10 mouse cellular contexts compared by ENCODE assay signal in the genomic region with DNA sequence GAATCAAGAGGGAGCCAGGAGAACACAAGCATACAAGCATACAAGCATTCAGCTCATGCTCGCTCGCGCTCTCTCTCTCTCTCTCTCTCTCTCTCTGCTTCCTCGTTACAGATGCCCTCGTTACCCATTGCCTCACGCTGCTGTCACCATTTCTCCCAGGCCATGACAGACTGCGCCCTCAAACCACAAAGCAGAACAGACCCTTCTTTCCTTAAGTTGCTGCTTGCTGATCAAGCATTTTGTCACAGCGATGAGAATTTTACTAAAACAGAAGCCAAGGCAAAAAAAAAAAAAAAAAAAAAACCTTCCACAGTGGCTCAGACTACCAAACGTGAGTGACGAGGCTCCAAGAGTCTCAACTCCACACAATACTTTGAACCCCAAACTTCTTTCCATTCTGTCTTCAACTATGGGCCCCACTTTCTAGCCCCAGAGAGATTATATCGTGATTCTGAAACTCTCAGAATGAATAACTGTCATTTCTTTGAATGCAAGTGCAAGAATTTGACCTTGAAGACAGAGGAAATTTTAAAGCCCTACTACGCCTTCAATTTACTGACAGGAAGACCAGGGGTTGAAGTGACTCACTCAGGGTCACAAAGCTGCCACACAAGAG. TPM values are rescaled to one million over a fixed set of nuclear protein-coding genes. Genes with fewer than 3 reads are reported as not detected.
DNase-seq lines count a peak whose midpoint lies in the region; TF ChIP-seq lines count a peak whose summit lies in the region.
"Had no signal": no experiment of that assay in that cellular context is flagged by ENCODE, and none has a peak within 500 bp of the region (broad histone marks: within the 10 kb centered on the region; RNA-seq: fewer than 3 reads in every experiment).

No protein-coding gene starts in this region.

- H3K27me3 ChIP-seq in kidney, adult 2 months (replicated peaks; ENCODE audit: control insufficient read depth, insufficient read depth, low read length): no peaks in the 10 kb centered on the region
- H3K27me3 ChIP-seq: stomach, embryonic 15.5 days had no signal

- TF ChIP-seq CTCF in kidney, adult 2 months (conservative IDR thresholded peaks at IDR 0.05; ENCODE audit: insufficient read depth, insufficient read length, low read depth, low read length): no peak

- no peak overlapping the region for H3K4me3 ChIP-seq in kidney, adult 2 months (ENCODE audit: insufficient read depth, low read depth, low read length)
- H3K4me3 ChIP-seq: stomach, embryonic 15.5 days had no signal

- H3K36me3 ChIP-seq in kidney, adult 2 months (ENCODE audit: control insufficient read depth, insufficient read depth, low read length): no peaks in the 10 kb centered on the region
- H3K36me3 ChIP-seq: stomach, embryonic 15.5 days had no signal

- H3K4me1 ChIP-seq in kidney, adult 2 months (ENCODE audit: control insufficient read depth, insufficient read depth, low read length): peaks cover 52% of the 10 kb centered on the region

- 63% methylated on average over 12 of the region's 12 CpGs for WGBS in kidney, adult 2 months

- no peak for TF ChIP-seq POLR2A in kidney, adult 2 months (IDR thresholded peaks at IDR 0.05; ENCODE audit: low read depth, low read length)

- no peak for DNase-seq in kidney, adult 2 months
- no peak for DNase-seq in kidney, adult 11 months
- DNase-seq in T-cell, adult 2 months (ENCODE audit: low spot score): peak; percentile 50
- DNase-seq in induced T-regulatory cell, adult 2 months (ENCODE audit: low read depth): peak; percentile 92
- peak; percentile 72 for DNase-seq in naive thymus-derived CD4-positive, alpha-beta T cell, adult 2 months (ENCODE audit: low read depth)
- DNase-seq in urinary bladder, postnatal 14 days (ENCODE audit: low spot score): no peak
- no peak for DNase-seq in adrenal gland, adult (ENCODE audit: inconsistent age in 2 of 2, low spot score in 1 of 2)
- DNase-seq in lung, postnatal 14 days: no peak
- DNase-seq: forebrain, postnatal 0 days had no signal

- peak overlapping the region; percentile 41 for H3K27ac ChIP-seq in kidney, adult 2 months (ENCODE audit: insufficient read depth, low read depth, low read length)
- H3K27ac ChIP-seq: stomach, embryonic 15.5 days had no signal

RNA-seq across cellular contexts. Expression of a gene that starts 19.6 kb away (rescaled TPM):
- 33.5 and 37.0 TPM in 2 replicates for polyA plus RNA-seq in kidney, adult 2 months (2012; rRNA removed)

Comparison
In these comparisons a context has a peak if more than half of its experiments do, and no peak if none do; other contexts are left out.
1. DNase-seq: peak in T-cell, adult 2 months (single experiment), induced T-regulatory cell, adult 2 months (single experiment) and naive thymus-derived CD4-positive, alpha-beta T cell, adult 2 months (single experiment); none in kidney, adult 2 months (single experiment), kidney, adult 11 months (single experiment), urinary bladder, postnatal 14 days (single experiment), adrenal gland, adult (0 of 2) and lung, postnatal 14 days (single experiment).